In genomic region chr12:40995618-40996370, GRCm38 (mm10) we compare ENCODE assay signal across 24 mouse cellular contexts. TPM values are rescaled to one million over a fixed set of nuclear protein-coding genes. Genes with fewer than 3 reads are reported as not detected.
DNase-seq lines count a peak whose midpoint lies in the region; ATAC-seq and TF ChIP-seq lines count a peak whose summit lies in the region.
"Had no signal": no experiment of that assay in that cellular context is flagged by ENCODE, and none has a peak within 500 bp of the region (broad histone marks: within the 10 kb centered on the region; RNA-seq: fewer than 3 reads in every experiment).

No protein-coding gene starts in this region.

- H3K4me1 ChIP-seq in E14TG2a.4 (replicated peaks; ENCODE audit: low read depth, low read length), result peaks cover 37% of the 10 kb centered on the region
- no peaks in the 10 kb centered on the region for H3K4me1 ChIP-seq in hindbrain, postnatal 0 days (ENCODE audit: insufficient read depth, low read length)
- H3K4me1 ChIP-seq: embryonic facial prominence, embryonic 10.5 days; embryonic facial prominence, embryonic 12.5 days; forebrain, embryonic 13.5 days; forebrain, embryonic 15.5 days had no signal

- H3K4me2 ChIP-seq in hindbrain, postnatal 0 days (ENCODE audit: low read depth, low read length), result no peak overlapping the region
- H3K4me2 ChIP-seq: embryonic facial prominence, embryonic 12.5 days; forebrain, embryonic 13.5 days; forebrain, embryonic 15.5 days had no signal

- peaks cover 47% of the 10 kb centered on the region for H3K9me3 ChIP-seq in E14TG2a.4 (ENCODE audit: low read length)
- no peaks in the 10 kb centered on the region for H3K9me3 ChIP-seq in hindbrain, postnatal 0 days (ENCODE audit: low read length)
- H3K9me3 ChIP-seq: embryonic facial prominence, embryonic 10.5 days; embryonic facial prominence, embryonic 12.5 days; forebrain, embryonic 13.5 days; forebrain, embryonic 15.5 days had no signal

- DNase-seq in ES-CJ7 (ENCODE audit: low read depth, low spot score) (peak; percentile 79), R1 (ENCODE audit: low read depth, low spot score) (peak; percentile 93)
- DNase-seq in urinary bladder, postnatal 14 days (ENCODE audit: low spot score), result no peak
- no peak for DNase-seq in right cerebral cortex, postnatal 4 days
- DNase-seq in hindbrain, postnatal 0 days (ENCODE audit: low spot score), result no peak
- DNase-seq: adrenal gland, adult 8-10 months; adrenal gland, postnatal 14 days; adrenal gland, postnatal 36 days; B cell, adult 2 months; cerebellum, adult 11-12 months; cerebellum, adult 2 months; cerebellum, adult 9-10 months; cerebellum, postnatal 10 days; cerebellum, postnatal 25 days had no signal

- no peaks in the 10 kb centered on the region for H3K27me3 ChIP-seq in E14TG2a.4 (ENCODE audit: insufficient read depth, low read length)
- no peaks in the 10 kb centered on the region for H3K27me3 ChIP-seq in hindbrain, postnatal 0 days (ENCODE audit: insufficient read depth, low read length)
- H3K27me3 ChIP-seq: CH12.LX; embryonic facial prominence, embryonic 12.5 days; forebrain, embryonic 13.5 days; forebrain, embryonic 15.5 days; Patski had no signal

- no peak overlapping the region for H3K27ac ChIP-seq in hindbrain, postnatal 0 days
- H3K27ac ChIP-seq: embryonic facial prominence, embryonic 10.5 days; embryonic facial prominence, embryonic 12.5 days; forebrain, embryonic 13.5 days; forebrain, embryonic 15.5 days had no signal

- WGBS in hindbrain, postnatal 0 days, result 74% methylated on average over 9 of the region's 9 CpGs

- peaks cover 22% of the 10 kb centered on the region for H3K36me3 ChIP-seq in E14TG2a.4 (ENCODE audit: insufficient read depth, low read length)
- no peaks in the 10 kb centered on the region for H3K36me3 ChIP-seq in hindbrain, postnatal 0 days (ENCODE audit: insufficient read depth, low read length)
- H3K36me3 ChIP-seq: embryonic facial prominence, embryonic 10.5 days; embryonic facial prominence, embryonic 12.5 days; forebrain, embryonic 15.5 days; G1E had no signal

- ATAC-seq in hindbrain, postnatal 0 days, result no peak
- ATAC-seq: activated CD4-positive, CD25-positive, alpha-beta regulatory T cell, adult 4 months; CD4-positive, CD25-positive, alpha-beta regulatory T cell, adult 4 months; forebrain, embryonic 13.5 days; forebrain, embryonic 15.5 days; Patski had no signal

- no peak overlapping the region for H3K9ac ChIP-seq in hindbrain, postnatal 0 days (replicated peaks; ENCODE audit: low read length)
- H3K9ac ChIP-seq: embryonic facial prominence, embryonic 12.5 days; forebrain, embryonic 13.5 days; forebrain, embryonic 15.5 days had no signal

- H3K4me3 ChIP-seq in E14TG2a.4 (replicated peaks; ENCODE audit: low read length), result peak overlapping the region; percentile 32; the same call in 1 of the 2 replicates
- H3K4me3 ChIP-seq in hindbrain, postnatal 0 days (ENCODE audit: low read length), result no peak overlapping the region
- H3K4me3 ChIP-seq: embryonic facial prominence, embryonic 10.5 days; embryonic facial prominence, embryonic 12.5 days; forebrain, embryonic 13.5 days; forebrain, embryonic 15.5 days had no signal

- no peak for TF ChIP-seq CTCF in E14TG2a.4 (conservative IDR thresholded peaks at IDR 0.05; ENCODE audit: low read length)
- TF ChIP-seq CTCF in hindbrain, postnatal 0 days (IDR thresholded peaks at IDR 0.05; ENCODE audit: low read depth), result no peak

RNA-seq across cellular contexts. Expression of gene Immp2l, which starts 28.1 kb away (rescaled TPM):
- 0.65 and 1.7 TPM in 2 replicates for total RNA-seq in hindbrain, postnatal 0 days (2014; rRNA removed)
- polyA plus RNA-seq in hindbrain, postnatal 0 days (2015; fragmentation: Nextera tagmentation; extraction: Ambion mirVana), result 10.9 TPM in 2 replicates

Comparison
In these comparisons a context has a peak if more than half of its experiments do, and no peak if none do; other contexts are left out.
1. DNase-seq: peak in ES-CJ7 (single experiment) and R1 (single experiment); none in urinary bladder, postnatal 14 days (single experiment), right cerebral cortex, postnatal 4 days (single experiment) and hindbrain, postnatal 0 days (single experiment).